Mouse (Mus musculus) hindbrain, embryonic 11.5 days (tissue): ENCODE measurements around the gene Acbd4. TPM values are rescaled to one million over a fixed set of nuclear protein-coding genes. Genes with fewer than 3 reads are reported as not detected.
A peak's percentile ranks its signal among the peaks of the same experiment; 100 is the strongest.

Experiments
- ATAC-seq: fragments of 200-750 bp; cut with Nextera tagmentation; 2 replicates; pipeline ENCODE4 v1.8.0; 2017; ENCODE audit warnings: mild to moderate bottlenecking, moderate TSS enrichment, moderate library complexity; ENCODE audit not compliant: low FRiP score
- DNase-seq: peaks from one replicate; pipeline ENCODE4 v3.0.0-alpha.2; 2015; ENCODE audit warnings: low spot score
- H3K27ac ChIP-seq: fragments of 300-500 bp; sonication (generic); 2 replicates; pipeline ENCODE4 v1.5.1; 2014; ENCODE audit warnings: mild to moderate bottlenecking, low read depth, low read length
- H3K27me3 ChIP-seq: fragments of 300-500 bp; sonication (generic); 2 replicates; pipeline ENCODE4 v1.6.1; 2014; ENCODE audit warnings: mild to moderate bottlenecking, low read length, moderate library complexity, mixed read lengths; ENCODE audit not compliant: control insufficient read depth, insufficient read depth
- H3K36me3 ChIP-seq: fragments of 300-500 bp; sonication (generic); 2 replicates; pipeline ENCODE4 v1.6.1; 2014; ENCODE audit warnings: mild to moderate bottlenecking, low read length, moderate library complexity, mixed read lengths; ENCODE audit not compliant: control insufficient read depth, insufficient read depth
- H3K4me1 ChIP-seq: fragments of 300-500 bp; sonication (generic); replicated peaks from 2 replicates; pipeline ENCODE4 v1.6.1; 2014; ENCODE audit warnings: low read length, mixed read lengths; ENCODE audit not compliant: control insufficient read depth, insufficient read depth
- H3K4me2 ChIP-seq: fragments of 300-500 bp; sonication (generic); replicated peaks from 2 replicates; pipeline ENCODE4 v1.6.1; 2014; ENCODE audit warnings: mild to moderate bottlenecking, low read depth, low read length
- H3K4me3 ChIP-seq: fragments of 300-500 bp; sonication (generic); 2 replicates; pipeline ENCODE4 v1.5.1; 2014; ENCODE audit warnings: low read depth, low read length
- H3K9ac ChIP-seq: fragments of 300-500 bp; sonication (generic); 2 replicates; pipeline ENCODE4 v1.6.1; 2014; ENCODE audit warnings: low read depth, low read length
- H3K9me3 ChIP-seq: fragments of 300-500 bp; sonication (generic); 2 replicates; pipeline ENCODE4 v1.6.1; 2016; ENCODE audit warnings: low read length; ENCODE audit not compliant: control insufficient read depth
- WGBS: fragments of 180-500 bp; shearing (Covaris S2); extraction: QIAGEN DNeasy Blood & Tissue Kit; methylation state at CpG from one replicate; pipeline ENCODE4 v1.1.7; 2014; 5-methylcytosine and 5-hydroxymethylcytosine counted together
- polyA plus RNA-seq: library from polyadenylated mRNA; unstranded; fragments of >200 nt; fragmentation: Nextera tagmentation; extraction: Ambion mirVana; gene quantifications from 2 replicates; pipeline ENCODE4 v1.2.1, GENCODE M21; 2014

Gene Acbd4
- polyA plus RNA-seq, 1 experiment from 2014 or later = 6.2 TPM

- Histone ChIP-seq H3K4me2 (no peak overlapping the region), H3K4me1 (peaks cover 5% of the 10 kb centered on the region; the same call in 1 of the 2 replicates), H3K36me3 (no peaks in the 10 kb centered on the region), H3K27ac (no peak overlapping the region), H3K4me3 (no peak overlapping the region), H3K27me3 (peaks cover 12% of the 10 kb centered on the region), H3K9me3 (no peaks in the 10 kb centered on the region), H3K9ac (no peak overlapping the region)
- WGBS = 83% methylated on average over 8 of the region's 8 CpGs
- ATAC-seq (no peak), DNase-seq (no peak)
Measured at GRCm38 (mm10) chr11:103076581-103076980, 24.9 kb upstream of the Acbd4 start.

GRCm38 (mm10) chr11:103078131-103078530, 23.4 kb upstream of the Acbd4 start:
- WGBS = 84% methylated on average over 11 of the region's 11 CpGs
- no peak for ATAC-seq

GRCm38 (mm10) chr11:103080323-103081091, 21.0 kb upstream of the Acbd4 start:
- Histone ChIP-seq H3K27me3 (peaks cover 12% of the 10 kb centered on the region), H3K4me1 (peaks cover 5% of the 10 kb centered on the region; the same call in 1 of the 2 replicates), H3K9me3 (no peaks in the 10 kb centered on the region), H3K27ac (no peak overlapping the region), H3K36me3 (no peaks in the 10 kb centered on the region), H3K9ac (peak overlapping the region; percentile 37), H3K4me3 (peak overlapping the region; percentile 27), H3K4me2 (peak overlapping the region; percentile 51)
- peak; percentile 40 for ATAC-seq
- DNase-seq = peak; percentile 54
- WGBS = 1% methylated on average over 42 of the region's 43 CpGs

More at GRCm38 (mm10) chr11:103078131-103078530, 23.4 kb upstream of the Acbd4 start:
- H3K27ac ChIP-seq = no peak overlapping the region
- peaks cover 12% of the 10 kb centered on the region for H3K27me3 ChIP-seq
- H3K4me3 ChIP-seq = no peak overlapping the region
- no peaks in the 10 kb centered on the region for H3K9me3 ChIP-seq
- no peaks in the 10 kb centered on the region for H3K36me3 ChIP-seq
- peaks cover 5% of the 10 kb centered on the region; the same call in 1 of the 2 replicates for H3K4me1 ChIP-seq
- no peak for DNase-seq
- H3K4me2 ChIP-seq = no peak overlapping the region
- H3K9ac ChIP-seq = no peak overlapping the region

- peaks cover 5% of the 10 kb centered on the region; the same call in 1 of the 2 replicates for H3K4me1 ChIP-seq
- 42% methylated on average over 6 of the region's 6 CpGs for WGBS
- H3K9me3 ChIP-seq = no peaks in the 10 kb centered on the region
- no peaks in the 10 kb centered on the region for H3K36me3 ChIP-seq
- H3K4me2 ChIP-seq = no peak overlapping the region; the same call in 1 of the 2 replicates
- H3K9ac ChIP-seq = no peak overlapping the region
- peaks cover 12% of the 10 kb centered on the region for H3K27me3 ChIP-seq
- no peak for ATAC-seq
- no peak overlapping the region for H3K4me3 ChIP-seq
- H3K27ac ChIP-seq = no peak overlapping the region
- no peak for DNase-seq
Measured at GRCm38 (mm10) chr11:103081631-103082030, 19.9 kb upstream of the Acbd4 start.

GRCm38 (mm10) chr11:103093306-103093705, 8.2 kb upstream of the Acbd4 start:
- WGBS = 97% methylated on average over 7 of the region's 7 CpGs
- DNase-seq (no peak), ATAC-seq (no peak)
- Histone ChIP-seq H3K27me3 (no peaks in the 10 kb centered on the region), H3K9ac (no peak overlapping the region), H3K4me2 (no peak overlapping the region), H3K4me1 (no peaks in the 10 kb centered on the region), H3K4me3 (no peak overlapping the region), H3K27ac (no peak overlapping the region), H3K36me3 (no peaks in the 10 kb centered on the region), H3K9me3 (no peaks in the 10 kb centered on the region)

- Histone ChIP-seq H3K9ac (no peak overlapping the region), H3K4me3 (no peak overlapping the region), H3K27ac (no peak overlapping the region), H3K36me3 (no peaks in the 10 kb centered on the region), H3K4me2 (no peak overlapping the region), H3K27me3 (peaks cover 4% of the 10 kb centered on the region; the same call in 1 of the 2 replicates), H3K4me1 (no peaks in the 10 kb centered on the region), H3K9me3 (no peaks in the 10 kb centered on the region)
- ATAC-seq = no peak
- no peak for DNase-seq
- 78% methylated on average over 20 of the region's 20 CpGs for WGBS
Measured at GRCm38 (mm10) chr11:103093862-103094833, 7.3 kb upstream of the Acbd4 start.

GRCm38 (mm10) chr11:103095107-103095670, 6.3 kb upstream of the Acbd4 start:
- no peaks in the 10 kb centered on the region for H3K36me3 ChIP-seq
- no peaks in the 10 kb centered on the region for H3K9me3 ChIP-seq
- DNase-seq (no peak), ATAC-seq (no peak)
- no peak overlapping the region for H3K27ac ChIP-seq
- H3K27me3 ChIP-seq = peaks cover 13% of the 10 kb centered on the region
- H3K4me3 ChIP-seq = no peak overlapping the region
- WGBS = 49% methylated on average over 9 of the region's 9 CpGs
- no peaks in the 10 kb centered on the region for H3K4me1 ChIP-seq
- no peak overlapping the region for H3K4me2 ChIP-seq
- H3K9ac ChIP-seq = no peak overlapping the region

DNA sequence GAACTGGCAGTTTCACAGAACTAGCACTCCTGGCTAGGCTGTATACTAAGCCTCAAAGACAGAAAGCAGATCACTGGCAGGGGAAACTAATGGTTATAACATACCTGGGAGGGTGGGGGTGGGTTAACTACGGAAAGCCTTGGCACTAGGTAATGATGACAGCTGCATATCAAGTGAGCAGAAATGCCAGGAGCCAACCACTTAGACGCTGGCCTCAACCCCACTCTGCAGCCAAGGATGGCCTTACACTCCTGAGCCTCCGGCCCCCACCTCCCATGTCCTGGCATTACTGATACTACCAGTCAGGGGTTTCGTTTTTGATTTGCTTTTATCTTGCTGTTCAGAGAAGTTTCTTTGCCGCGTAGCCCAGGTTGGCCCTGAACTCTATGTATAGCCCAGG, 5.7 kb upstream of the Acbd4 start:
- WGBS = 93% methylated on average over 6 of the region's 6 CpGs
- Histone ChIP-seq H3K27ac (no peak overlapping the region), H3K4me2 (no peak overlapping the region), H3K4me3 (no peak overlapping the region), H3K9ac (no peak overlapping the region), H3K4me1 (no peaks in the 10 kb centered on the region), H3K9me3 (no peaks in the 10 kb centered on the region), H3K27me3 (peaks cover 18% of the 10 kb centered on the region), H3K36me3 (no peaks in the 10 kb centered on the region)
- no peak for DNase-seq
- no peak for ATAC-seq
